Mouse (Mus musculus) midbrain, embryonic 14.5 days (tissue): ENCODE data around the gene Ccr6. TPM values are rescaled to one million over a fixed set of nuclear protein-coding genes. Genes with fewer than 3 reads are reported as not detected.
"Not testable (repeated sequence)": the region's sequence is repeated elsewhere in the genome, so short reads cannot be mapped to it uniquely, and the experiment has no call there.

Source experiments
- ATAC-seq: fragments of 200-750 bp; cut with Nextera tagmentation; 2 replicates; pipeline ENCODE4 v1.8.0; 2017; ENCODE audit warnings: moderate number of reproducible peaks, moderate library complexity; ENCODE audit not compliant: low FRiP score, low TSS enrichment
- DNase-seq: peaks from one replicate; pipeline ENCODE4 v3.0.0-alpha.2; 2015
- H3K27ac ChIP-seq: fragments of 300-500 bp; sonication (generic); replicated peaks from 2 replicates; pipeline ENCODE4 v1.5.1; 2014; ENCODE audit warnings: mild to moderate bottlenecking, low read depth, low read length, moderate library complexity
- H3K27me3 ChIP-seq: fragments of 300-500 bp; sonication (generic); 2 replicates; pipeline ENCODE4 v1.6.1; 2014; ENCODE audit warnings: low read length, control low read depth, mixed read lengths; ENCODE audit not compliant: control insufficient read depth, insufficient read depth
- H3K36me3 ChIP-seq: fragments of 300-500 bp; sonication (generic); 2 replicates; pipeline ENCODE4 v1.6.1; 2014; ENCODE audit warnings: low read length, control low read depth; ENCODE audit not compliant: control insufficient read depth, insufficient read depth
- H3K4me1 ChIP-seq: fragments of 300-500 bp; sonication (generic); 2 replicates; pipeline ENCODE4 v1.6.1; 2014; ENCODE audit warnings: mild to moderate bottlenecking, antibody characterized with exemption, low read length, control low read depth; ENCODE audit not compliant: control insufficient read depth, insufficient read depth
- H3K4me2 ChIP-seq: fragments of 300-500 bp; sonication (generic); 2 replicates; pipeline ENCODE4 v1.6.1; 2014; ENCODE audit warnings: mild to moderate bottlenecking, low read length, moderate library complexity
- H3K4me3 ChIP-seq: fragments of 300-500 bp; sonication (generic); replicated peaks from 2 replicates; pipeline ENCODE4 v1.5.1; 2014; ENCODE audit warnings: low read depth, low read length
- H3K9ac ChIP-seq: fragments of 300-500 bp; sonication (generic); replicated peaks from 2 replicates; pipeline ENCODE4 v1.6.1; 2014; ENCODE audit warnings: mild to moderate bottlenecking, low read length, moderate library complexity
- H3K9me3 ChIP-seq: fragments of 300-500 bp; sonication (generic); 2 replicates; pipeline ENCODE4 v1.6.1; 2016; ENCODE audit warnings: low read length, control low read depth, mixed read lengths; ENCODE audit not compliant: control insufficient read depth
- WGBS: fragments of 180-500 bp; shearing (Covaris S2); extraction: QIAGEN DNeasy Blood & Tissue Kit; methylation state at CpG from one replicate; pipeline ENCODE4 v1.1.7; 2014; 5-methylcytosine and 5-hydroxymethylcytosine counted together
- polyA plus RNA-seq: library from polyadenylated mRNA; unstranded; fragments of >200 nt; fragmentation: Nextera tagmentation; extraction: Ambion mirVana; gene quantifications from 2 replicates; pipeline ENCODE4 v1.2.1, GENCODE M21; 2014

Ccr6 gene
- polyA plus RNA-seq, 1 experiment from 2014 or later: not detected

- H3K36me3 ChIP-seq: no peaks in the 10 kb centered on the region
- WGBS: 78% methylated on average over 8 of the region's 8 CpGs
- no peak overlapping the region for H3K9ac ChIP-seq
- H3K4me1 ChIP-seq: no peaks in the 10 kb centered on the region
- H3K4me3 ChIP-seq: no peak overlapping the region
- no peak for DNase-seq
- H3K4me2 ChIP-seq: no peak overlapping the region
- no peaks in the 10 kb centered on the region for H3K27me3 ChIP-seq
- H3K9me3 ChIP-seq: no peaks in the 10 kb centered on the region
- ATAC-seq: no peak
- no peak overlapping the region for H3K27ac ChIP-seq
These were observed 21.1 kb downstream of the Ccr6 start for GRCm38 (mm10) chr17:8256982-8257381.

- not testable (repeated sequence) for H3K9ac ChIP-seq, ATAC-seq, H3K27ac ChIP-seq, H3K36me3 ChIP-seq, H3K9me3 ChIP-seq, H3K4me2 ChIP-seq, H3K27me3 ChIP-seq, H3K4me1 ChIP-seq, H3K4me3 ChIP-seq
- 12% methylated on average over 7 of the region's 7 CpGs for WGBS
- peak; percentile 86 for DNase-seq
These were observed 28.8 kb downstream of the Ccr6 start for GRCm38 (mm10) chr17:8264638-8265037.

- H3K9me3 ChIP-seq: no peaks in the 10 kb centered on the region
- no peak overlapping the region for H3K9ac ChIP-seq
- DNase-seq (no peak), ATAC-seq (no peak)
- H3K27me3 ChIP-seq: no peaks in the 10 kb centered on the region
- no peak overlapping the region for H3K27ac ChIP-seq
- 58% methylated on average over 6 of the region's 6 CpGs for WGBS
- H3K36me3 ChIP-seq: no peaks in the 10 kb centered on the region
- no peak overlapping the region for H3K4me2 ChIP-seq
- no peak overlapping the region for H3K4me3 ChIP-seq
- no peaks in the 10 kb centered on the region for H3K4me1 ChIP-seq
These were observed 36.4 kb downstream of the Ccr6 start for GRCm38 (mm10) chr17:8272054-8272749.

- H3K4me3 ChIP-seq: no peak overlapping the region
- ATAC-seq (no peak), DNase-seq (no peak)
- H3K9ac ChIP-seq: no peak overlapping the region
- H3K9me3 ChIP-seq: no peaks in the 10 kb centered on the region
- no peaks in the 10 kb centered on the region for H3K4me1 ChIP-seq
- no peaks in the 10 kb centered on the region for H3K27me3 ChIP-seq
- H3K36me3 ChIP-seq: no peaks in the 10 kb centered on the region
- 87% methylated on average over 6 of the region's 6 CpGs for WGBS
- no peak overlapping the region for H3K27ac ChIP-seq
- no peak overlapping the region for H3K4me2 ChIP-seq
These were observed 37.1 kb downstream of the Ccr6 start for GRCm38 (mm10) chr17:8272951-8273350.

GRCm38 (mm10) chr17:8276071-8276470 is 40.2 kb downstream of the Ccr6 start:
- 80% methylated on average over 4 of the region's 4 CpGs for WGBS
- H3K27me3 ChIP-seq: no peaks in the 10 kb centered on the region

GRCm38 (mm10) chr17:8276680-8277079 is 40.8 kb downstream of the Ccr6 start:
- no peaks in the 10 kb centered on the region for H3K36me3 ChIP-seq
- no peak overlapping the region for H3K27ac ChIP-seq
- no peaks in the 10 kb centered on the region for H3K9me3 ChIP-seq
- no peak for DNase-seq
- H3K4me1 ChIP-seq: no peaks in the 10 kb centered on the region
- 84% methylated on average over 7 of the region's 7 CpGs for WGBS
- H3K4me2 ChIP-seq: no peak overlapping the region
- ATAC-seq: no peak
- H3K4me3 ChIP-seq: no peak overlapping the region
- H3K9ac ChIP-seq: no peak overlapping the region
- no peaks in the 10 kb centered on the region for H3K27me3 ChIP-seq

More at GRCm38 (mm10) chr17:8276071-8276470, 40.2 kb downstream of the Ccr6 start:
- DNase-seq (no peak), ATAC-seq (no peak)
- H3K36me3 ChIP-seq: no peaks in the 10 kb centered on the region
- H3K9ac ChIP-seq: no peak overlapping the region
- no peak overlapping the region for H3K4me2 ChIP-seq
- no peaks in the 10 kb centered on the region for H3K9me3 ChIP-seq
- no peak overlapping the region for H3K4me3 ChIP-seq
- H3K27ac ChIP-seq: no peak overlapping the region
- no peaks in the 10 kb centered on the region for H3K4me1 ChIP-seq

DNA sequence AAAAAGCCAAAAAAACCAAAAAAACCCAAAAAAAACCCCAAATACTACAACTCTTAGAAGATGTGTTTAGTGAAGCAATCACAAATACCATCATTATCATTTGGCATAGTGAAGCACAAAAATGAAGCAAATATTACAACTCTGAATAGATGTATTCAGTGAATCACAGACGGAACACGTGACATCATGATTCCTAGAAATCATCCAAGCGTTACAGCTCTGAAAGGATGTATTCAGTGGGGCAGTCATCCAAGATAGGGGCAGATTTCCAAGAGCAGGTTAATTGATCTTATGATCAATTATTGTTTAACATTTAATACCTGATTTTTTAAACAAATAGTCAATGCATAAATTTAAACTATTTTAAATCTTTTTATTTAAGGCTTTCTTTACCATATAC is 41.4 kb downstream of the Ccr6 start:
- Histone ChIP-seq H3K27me3 (no peaks in the 10 kb centered on the region), H3K4me1 (no peaks in the 10 kb centered on the region), H3K9me3 (no peaks in the 10 kb centered on the region), H3K4me3 (no peak overlapping the region), H3K9ac (no peak overlapping the region), H3K4me2 (no peak overlapping the region), H3K27ac (no peak overlapping the region), H3K36me3 (no peaks in the 10 kb centered on the region)
- WGBS: 71% methylated on average over 3 of the region's 3 CpGs
- no peak for DNase-seq
- ATAC-seq: no peak

DNA sequence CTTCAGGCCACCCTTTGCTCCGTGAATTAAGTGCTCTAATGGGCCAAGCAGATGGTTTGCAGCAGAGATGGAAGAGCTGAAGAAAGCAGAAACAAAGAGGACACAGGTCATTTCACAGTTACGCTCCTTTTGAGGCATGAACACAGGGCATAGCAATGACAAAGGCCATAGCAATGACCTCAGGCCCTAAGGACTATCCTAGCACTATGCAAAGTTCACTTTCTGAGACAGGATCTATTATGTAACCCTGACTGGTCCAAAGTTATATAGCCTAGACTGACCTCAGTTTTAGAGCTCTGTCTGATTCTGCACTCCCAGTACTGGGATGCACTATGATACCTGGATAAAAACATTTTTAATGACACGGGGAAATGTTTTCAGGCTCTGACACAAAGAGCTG is 42.5 kb downstream of the Ccr6 start:
- no peak overlapping the region for H3K27ac ChIP-seq
- 68% methylated on average over 3 of the region's 3 CpGs for WGBS
- no peak for ATAC-seq

GRCm38 (mm10) chr17:8282821-8283525 is 47.1 kb downstream of the Ccr6 start, which contains the start of gene Mpc1:
Mpc1 (plus strand) TSS chr17:8282904.
- H3K4me3 ChIP-seq: peak within 1 kb of the TSS; percentile 78
- ATAC-seq (peak; percentile 69), DNase-seq (peak; percentile 70)
- H3K36me3 ChIP-seq: no peaks in the 10 kb centered on the region
- no peaks in the 10 kb centered on the region for H3K27me3 ChIP-seq
- peaks cover 16% of the 10 kb centered on the region for H3K4me1 ChIP-seq
- 2% methylated on average over 35 of the region's 35 CpGs for WGBS
- H3K4me2 ChIP-seq: peak within 1 kb of the TSS; percentile 98
- H3K9me3 ChIP-seq: no peaks in the 10 kb centered on the region
- peak within 1 kb of the TSS; percentile 77 for H3K9ac ChIP-seq
- H3K27ac ChIP-seq: peak within 1 kb of the TSS; percentile 90

More for the DNA sequence above, 42.5 kb downstream of the Ccr6 start:
- no peak for DNase-seq
- H3K4me3 ChIP-seq: no peak overlapping the region
- no peaks in the 10 kb centered on the region for H3K27me3 ChIP-seq
- H3K9ac ChIP-seq: no peak overlapping the region
- H3K4me1 ChIP-seq: 0 out of 2 replicates have a peak, but pooled peaks cover 6% of the 10 kb centered on the region
- no peaks in the 10 kb centered on the region for H3K9me3 ChIP-seq
- no peaks in the 10 kb centered on the region for H3K36me3 ChIP-seq
- H3K4me2 ChIP-seq: no peak overlapping the region
